Mouse (Mus musculus) G1E-ER4 (cell line): ENCODE results near the gene Sfswap. TPM values are rescaled to one million over a fixed set of nuclear protein-coding genes. Genes with fewer than 3 reads are reported as not detected.

Experiments
- GATA1 ChIP-seq: IDR thresholded peaks from one replicate; pipeline ENCODE4 v1.8.0; 2012; ENCODE audit warnings: low read length, inconsistent platforms
- polyA plus RNA-seq: library from polyadenylated mRNA; stranded (reverse); fragments of >175 nt; gene quantifications from 2 replicates; pipeline ENCODE4 v1.2.3, GENCODE M21; 2012

Sfswap gene
- polyA plus RNA-seq, 1 experiment, result 105 TPM

GRCm38 (mm10) chr5:129611060-129611459, 110.0 kb downstream of the Sfswap start:
- no peak for TF ChIP-seq GATA1

Other genes with a start within 250 kb of the Sfswap start
- gene Mmp17, start 82.9 kb downstream of the Sfswap start, polyA plus RNA-seq, result 0.01 TPM in 1 of 2 replicates, not detected in the other
- 0.03 and 0.04 TPM in 2 replicates for gene Zfp11, start 168.9 kb downstream of the Sfswap start, polyA plus RNA-seq
- not detected in 2 replicates for gene Sept14, start 207.3 kb downstream of the Sfswap start, polyA plus RNA-seq
- 30.7 and 36.4 TPM in 2 replicates for gene Mrps17, start 214.3 kb downstream of the Sfswap start, polyA plus RNA-seq
- 54.9 and 74.5 TPM in 2 replicates for gene Nipsnap2, start 223.8 kb downstream of the Sfswap start, polyA plus RNA-seq